Mouse (Mus musculus) brain, adult 2 months (tissue): ENCODE data around the gene Gm4894.

ENCODE experiments used
- DNase-seq: peaks from one replicate; pipeline ENCODE4 v3.0.0; 2011; ENCODE audit warnings: low read depth, low spot score

Gene Gm4894

GRCm38 (mm10) chr9:49250231-49250630 lies at the start of gene Gm4894:
Gm4894 (plus strand) TSS chr9:49250531.
- no peak for DNase-seq

- DNase-seq: peak; percentile 37
Measured at GRCm38 (mm10) chr9:49206331-49206730, 44.0 kb upstream of the Gm4894 start.

GRCm38 (mm10) chr9:49211493-49211892 lies 38.8 kb upstream of the Gm4894 start:
- peak; percentile 42 for DNase-seq

- no peak for DNase-seq
Measured at GRCm38 (mm10) chr9:49214734-49215133, 35.6 kb upstream of the Gm4894 start.

DNA sequence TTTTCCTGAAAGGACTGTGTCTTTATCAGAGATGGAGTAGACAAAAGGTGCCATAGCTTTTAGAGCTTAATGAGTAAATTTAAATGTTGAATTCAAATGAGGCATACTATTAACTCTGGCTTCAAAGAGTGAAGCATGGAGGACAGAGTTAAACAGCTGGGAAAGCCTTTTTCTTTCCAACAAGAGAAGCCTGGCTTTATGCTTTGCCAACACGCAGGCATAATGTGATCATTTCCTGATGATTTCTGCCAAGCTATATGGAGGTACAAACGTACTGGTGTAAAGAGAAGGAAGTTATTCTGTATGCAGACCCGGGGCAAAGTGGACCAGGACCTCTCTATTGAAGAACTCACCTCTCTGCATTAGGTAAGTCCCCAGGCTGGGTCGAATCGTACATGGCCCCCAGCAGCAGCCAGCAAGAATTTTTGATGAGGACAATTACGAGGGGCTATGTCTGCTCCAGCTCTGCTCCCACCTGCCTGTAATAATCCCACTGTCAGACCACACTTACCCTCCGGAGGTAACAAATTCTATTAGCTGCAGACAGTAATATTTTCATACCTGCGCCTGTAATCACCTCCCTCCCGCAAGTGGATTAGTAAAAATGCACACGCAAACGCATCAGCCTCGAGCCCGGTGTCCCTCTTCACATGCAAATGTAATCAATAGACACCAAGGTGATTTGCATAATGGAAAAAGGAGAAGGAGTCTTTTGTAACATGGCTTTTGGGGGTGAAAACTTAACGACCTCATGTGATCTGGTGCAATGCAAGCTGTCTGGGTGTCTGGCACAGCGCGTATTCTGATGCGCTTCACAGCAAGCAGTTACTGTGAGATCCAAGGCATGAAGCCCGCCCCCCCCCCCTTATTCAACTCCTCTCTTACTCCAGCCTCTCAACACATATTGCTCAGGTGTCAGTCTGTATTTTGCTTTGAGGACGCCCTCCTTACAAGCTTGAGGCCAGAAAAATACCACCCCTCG lies 32.4 kb upstream of the Gm4894 start:
- peak; percentile 16 for DNase-seq

- no peak for DNase-seq
Measured at GRCm38 (mm10) chr9:49224488-49224887, 25.8 kb upstream of the Gm4894 start.

DNA sequence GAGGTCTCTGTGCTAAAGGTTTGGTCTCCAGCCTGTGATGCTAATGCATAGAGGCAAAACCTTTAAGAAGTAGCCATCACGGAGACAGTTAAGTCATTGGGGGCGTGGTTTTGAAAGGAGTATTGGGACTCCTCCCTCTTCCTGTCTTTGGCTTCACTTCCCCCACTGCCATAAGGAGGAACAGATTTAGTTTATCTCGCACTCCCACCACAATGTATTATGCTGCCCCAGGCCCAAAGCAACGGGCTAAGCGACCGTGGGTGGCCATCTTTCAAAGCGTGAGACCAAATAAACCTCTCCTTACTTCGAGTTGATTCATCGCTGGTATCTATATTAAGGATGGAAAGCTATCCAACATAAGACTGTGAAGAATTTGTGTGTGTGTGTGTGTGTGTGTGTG lies 22.9 kb upstream of the Gm4894 start:
- DNase-seq: peak; percentile 82

DNA sequence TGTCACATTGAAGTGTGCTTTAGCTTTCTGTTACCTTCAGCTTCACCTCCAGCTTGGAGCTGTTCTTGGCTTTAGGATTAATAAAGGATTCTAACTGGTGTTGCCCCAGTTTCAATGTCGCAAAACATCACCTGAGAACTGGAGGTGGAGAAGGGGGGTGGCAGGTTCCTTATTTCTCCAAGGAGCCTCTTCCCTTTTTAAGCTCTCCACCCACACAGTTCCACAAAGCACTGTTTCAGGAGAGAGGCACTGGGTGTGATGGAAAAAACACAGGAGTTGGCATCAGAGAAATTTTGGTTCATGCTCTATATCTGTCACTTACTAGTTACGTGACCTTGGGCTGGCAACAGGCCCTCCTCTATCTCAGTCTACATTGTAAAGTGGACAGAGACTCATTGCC lies 21.3 kb upstream of the Gm4894 start:
- DNase-seq: peak; percentile 78

DNA sequence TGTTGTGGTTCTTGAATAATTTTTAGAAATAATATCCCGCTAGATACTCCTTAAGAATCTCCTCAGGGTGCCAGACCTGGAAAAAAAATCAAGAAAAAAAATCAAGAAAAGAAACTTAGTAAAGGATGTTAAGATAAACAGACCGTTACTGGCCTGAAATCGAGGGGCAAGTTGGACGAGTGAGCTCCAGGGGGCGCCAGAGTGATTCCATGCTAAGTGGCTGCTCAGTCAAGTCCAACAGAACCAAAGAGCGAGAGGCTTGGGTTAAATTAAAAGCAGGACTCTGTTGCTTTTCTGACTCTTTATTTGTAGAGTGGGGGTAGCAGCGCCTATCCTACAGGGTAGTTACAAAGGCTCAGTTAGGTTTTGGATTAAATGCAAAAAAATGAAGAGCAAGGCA lies 3.5 kb upstream of the Gm4894 start:
- peak; percentile 82 for DNase-seq

DNA sequence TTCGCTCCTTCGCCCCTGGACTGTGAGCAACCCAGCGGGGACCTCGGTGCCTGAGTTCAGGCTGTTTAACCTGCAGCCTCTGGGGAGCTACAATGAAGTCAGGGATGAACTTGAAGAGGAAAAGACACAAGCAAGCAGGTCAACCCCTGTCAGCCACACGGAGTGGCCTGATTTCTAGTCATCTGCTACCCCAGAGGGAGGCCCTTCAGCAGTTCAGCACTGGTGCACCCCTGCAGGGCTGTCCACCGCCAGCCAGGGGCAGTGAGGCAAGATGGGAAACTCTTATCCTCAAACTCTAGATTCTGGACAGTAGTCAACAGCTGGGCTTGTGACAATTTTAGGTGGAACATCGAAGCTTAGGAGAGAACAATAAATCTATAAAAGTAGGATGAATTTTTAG lies 18.6 kb downstream of the Gm4894 start:
- no peak for DNase-seq

- DNase-seq: peak; percentile 91
Measured at GRCm38 (mm10) chr9:49273566-49273965, 23.2 kb downstream of the Gm4894 start.

DNA sequence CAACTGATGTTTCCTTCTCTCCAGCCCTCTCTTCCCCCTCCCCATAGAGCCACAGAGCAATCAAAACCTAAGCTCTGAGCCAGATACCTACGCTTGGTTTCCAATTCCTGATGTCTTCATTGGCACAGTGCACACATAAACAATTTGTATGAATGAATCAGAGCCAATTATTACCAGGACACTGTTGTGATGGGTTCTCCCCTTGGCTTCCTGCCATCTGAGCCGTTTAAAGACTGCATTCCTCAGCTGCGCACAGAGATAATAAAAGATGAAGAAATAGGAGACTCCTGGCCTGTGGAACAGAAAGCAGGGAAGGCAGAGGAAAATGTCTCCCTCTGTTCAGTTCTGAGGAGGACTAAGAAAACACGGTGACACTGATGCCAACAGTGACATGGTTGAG lies 25.6 kb downstream of the Gm4894 start:
- DNase-seq: peak; percentile 55

DNA sequence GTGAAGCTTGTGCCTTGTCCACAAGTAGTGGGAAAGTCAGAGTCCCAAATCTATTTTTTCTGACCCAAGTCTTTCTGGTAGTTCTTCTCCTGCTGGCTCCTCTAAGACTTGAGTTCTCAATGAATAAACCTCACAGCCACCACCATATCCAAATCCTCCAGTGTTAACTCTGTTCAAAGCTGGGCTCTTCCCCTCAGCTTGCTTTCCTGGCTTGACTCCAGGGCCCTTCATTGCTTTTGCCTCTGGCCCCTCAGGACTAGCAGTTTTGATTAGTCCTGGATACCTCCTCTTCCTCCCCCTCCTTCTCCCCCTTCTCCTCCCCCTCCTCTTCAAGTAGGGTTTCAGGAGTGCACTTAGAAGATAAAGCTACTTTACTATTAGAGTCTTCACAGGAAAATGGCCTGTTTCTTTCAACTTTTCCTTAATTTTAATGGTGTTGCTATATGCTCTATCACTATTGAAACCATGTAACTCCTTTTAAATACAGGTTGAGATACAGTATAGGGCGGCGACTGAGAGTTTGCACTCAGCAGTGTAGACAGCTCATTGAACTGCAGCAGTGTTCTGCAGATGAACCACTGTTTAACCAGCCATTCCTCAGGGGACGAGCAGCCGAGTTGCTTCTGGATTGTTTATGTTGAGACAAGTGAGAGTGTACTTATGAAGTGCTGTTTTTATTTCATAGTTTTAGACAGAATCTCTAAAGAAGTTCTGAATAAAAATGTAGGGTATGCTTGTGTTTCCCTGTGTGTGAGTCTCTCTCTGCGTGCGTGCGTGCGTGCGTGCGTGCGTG lies 26.4 kb downstream of the Gm4894 start:
- DNase-seq: no peak

GRCm38 (mm10) chr9:49295101-49295500 lies 44.8 kb downstream of the Gm4894 start:
- DNase-seq: no peak

DNA sequence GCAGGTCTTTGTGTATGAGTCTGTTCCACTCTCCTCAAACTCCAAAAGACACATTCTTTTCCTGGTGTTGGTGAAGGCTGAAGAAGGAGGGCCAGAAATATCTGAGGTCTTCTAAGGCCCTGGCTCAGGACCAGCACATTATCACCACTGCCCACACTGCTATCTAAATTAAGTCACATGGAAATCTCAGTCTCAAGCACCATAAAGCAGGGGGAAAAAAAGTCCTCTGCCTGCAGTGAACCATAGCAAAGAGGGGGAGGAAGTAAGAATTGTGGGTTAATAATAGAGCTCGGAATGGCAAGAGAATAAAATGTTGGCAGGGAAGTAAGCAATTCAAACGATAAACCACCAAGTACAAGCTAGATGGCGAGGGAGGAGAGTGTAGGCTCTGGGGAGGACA lies 57.2 kb downstream of the Gm4894 start:
- peak; percentile 48 for DNase-seq

GRCm38 (mm10) chr9:49310821-49311220 lies 60.5 kb downstream of the Gm4894 start:
- peak; percentile 39 for DNase-seq

DNA sequence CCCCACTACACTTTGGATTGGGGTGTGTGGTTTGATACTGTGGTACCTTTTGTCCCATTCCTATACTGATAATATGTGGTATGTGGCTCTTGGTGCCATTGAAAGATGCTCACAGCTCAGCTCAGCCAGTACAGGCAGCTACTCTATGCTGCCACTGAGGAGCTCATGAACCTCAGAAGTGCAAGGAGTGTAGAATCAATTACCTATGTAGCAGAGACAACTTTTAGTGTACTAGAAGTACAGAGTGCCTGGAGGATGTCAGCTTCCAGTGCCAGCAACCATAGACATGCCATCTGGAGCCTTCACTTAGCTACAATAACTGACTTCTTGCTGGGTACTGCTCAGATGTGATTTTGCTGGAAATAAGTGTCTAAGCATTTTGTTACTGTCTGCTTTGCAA lies 68.3 kb downstream of the Gm4894 start:
- DNase-seq: peak; percentile 48
